Mouse (Mus musculus): ENCODE measurements around the gene Nccrp1. TPM values are rescaled to one million over a fixed set of nuclear protein-coding genes. Genes with fewer than 3 reads are reported as not detected.
A peak's percentile ranks its signal among the peaks of the same experiment; 100 is the strongest.

The Nccrp1 gene
- polyA plus RNA-seq, 1 experiment from 2014 or later: 0.09 TPM

- H3K4me1 ChIP-seq (ENCODE audit: control insufficient read depth, insufficient read depth, low read length): peaks cover 80% of the 10 kb centered on the region
- WGBS: 62% methylated on average over 8 of the region's 8 CpGs
- H3K9ac ChIP-seq (ENCODE audit: low read depth, low read length): 0 out of 2 replicates have a peak overlapping the region, but pooled peaks have one; percentile 30
- H3K36me3 ChIP-seq (ENCODE audit: control insufficient read depth, insufficient read depth, low read length): no peaks in the 10 kb centered on the region
- ATAC-seq: peak; percentile 82
- no peaks in the 10 kb centered on the region for H3K27me3 ChIP-seq (replicated peaks; ENCODE audit: control insufficient read depth, insufficient read depth, low read length)
- H3K4me3 ChIP-seq (ENCODE audit: low read length): peak overlapping the region; percentile 4; the same call in 1 of the 2 replicates
- H3K9me3 ChIP-seq (ENCODE audit: control insufficient read depth, low read length): no peaks in the 10 kb centered on the region
- H3K4me2 ChIP-seq (ENCODE audit: low read depth, low read length): peak overlapping the region; percentile 46
- H3K27ac ChIP-seq (ENCODE audit: low read length): peak overlapping the region; percentile 88
Observed at GRCm38 (mm10) chr7:28583570-28584344, 36.7 kb upstream of the Nccrp1 start.

GRCm38 (mm10) chr7:28582841-28583240 is 35.8 kb upstream of the Nccrp1 start:
- Histone ChIP-seq H3K4me2 (ENCODE audit: low read depth, low read length) (peak overlapping the region; percentile 46; the same call in 1 of the 2 replicates), H3K4me3 (ENCODE audit: low read length) (no peak overlapping the region), H3K36me3 (ENCODE audit: control insufficient read depth, insufficient read depth, low read length) (no peaks in the 10 kb centered on the region), H3K27me3 (replicated peaks; ENCODE audit: control insufficient read depth, insufficient read depth, low read length) (no peaks in the 10 kb centered on the region), H3K4me1 (ENCODE audit: control insufficient read depth, insufficient read depth, low read length) (peaks cover 80% of the 10 kb centered on the region), H3K9ac (ENCODE audit: low read depth, low read length) (no peak overlapping the region), H3K27ac (ENCODE audit: low read length) (peak overlapping the region; percentile 88), H3K9me3 (ENCODE audit: control insufficient read depth, low read length) (no peaks in the 10 kb centered on the region)
- ATAC-seq: no peak
- WGBS: 56% methylated on average over 11 of the region's 11 CpGs

DNA sequence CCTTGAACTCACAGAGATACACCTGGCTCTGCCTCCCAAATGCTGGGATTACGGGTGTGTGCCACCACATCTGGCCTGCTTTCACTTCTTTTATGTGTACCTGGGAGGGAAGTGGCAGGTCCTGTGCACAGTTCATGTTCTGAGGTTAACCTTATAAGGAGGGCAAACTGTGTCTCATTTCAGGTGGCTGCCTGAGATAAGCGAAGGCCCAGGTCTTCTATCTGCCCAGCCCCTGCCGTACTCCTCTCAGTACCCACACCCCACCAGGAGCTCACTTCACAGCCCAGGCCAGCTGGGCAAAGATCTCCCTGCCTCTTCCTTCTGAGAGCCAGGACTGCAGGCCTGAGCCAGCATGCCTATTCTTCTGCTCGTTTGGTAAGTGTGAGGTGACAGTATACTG is 34.7 kb upstream of the Nccrp1 start:
- ATAC-seq: peak; percentile 19
- peaks cover 80% of the 10 kb centered on the region for H3K4me1 ChIP-seq (ENCODE audit: control insufficient read depth, insufficient read depth, low read length)
- H3K4me3 ChIP-seq (ENCODE audit: low read length): no peak overlapping the region
- no peaks in the 10 kb centered on the region for H3K27me3 ChIP-seq (replicated peaks; ENCODE audit: control insufficient read depth, insufficient read depth, low read length)
- no peaks in the 10 kb centered on the region for H3K36me3 ChIP-seq (ENCODE audit: control insufficient read depth, insufficient read depth, low read length)
- no peaks in the 10 kb centered on the region for H3K9me3 ChIP-seq (ENCODE audit: control insufficient read depth, low read length)
- H3K9ac ChIP-seq (ENCODE audit: low read depth, low read length): peak overlapping the region; percentile 20
- H3K4me2 ChIP-seq (ENCODE audit: low read depth, low read length): no peak overlapping the region; the same call in 1 of the 2 replicates
- WGBS: 59% methylated on average over 4 of the region's 4 CpGs
- peak overlapping the region; percentile 88 for H3K27ac ChIP-seq (ENCODE audit: low read length)

GRCm38 (mm10) chr7:28579826-28580225 is 32.8 kb upstream of the Nccrp1 start:
- H3K4me1 ChIP-seq (ENCODE audit: control insufficient read depth, insufficient read depth, low read length): peaks cover 76% of the 10 kb centered on the region
- H3K4me3 ChIP-seq (ENCODE audit: low read length): no peak overlapping the region
- H3K9me3 ChIP-seq (ENCODE audit: control insufficient read depth, low read length): no peaks in the 10 kb centered on the region
- 68% methylated on average over 5 of the region's 5 CpGs for WGBS
- no peak overlapping the region for H3K4me2 ChIP-seq (ENCODE audit: low read depth, low read length)
- H3K27ac ChIP-seq (ENCODE audit: low read length): no peak overlapping the region
- no peak overlapping the region for H3K9ac ChIP-seq (ENCODE audit: low read depth, low read length)
- ATAC-seq: no peak
- H3K27me3 ChIP-seq (replicated peaks; ENCODE audit: control insufficient read depth, insufficient read depth, low read length): no peaks in the 10 kb centered on the region
- no peaks in the 10 kb centered on the region for H3K36me3 ChIP-seq (ENCODE audit: control insufficient read depth, insufficient read depth, low read length)

DNA sequence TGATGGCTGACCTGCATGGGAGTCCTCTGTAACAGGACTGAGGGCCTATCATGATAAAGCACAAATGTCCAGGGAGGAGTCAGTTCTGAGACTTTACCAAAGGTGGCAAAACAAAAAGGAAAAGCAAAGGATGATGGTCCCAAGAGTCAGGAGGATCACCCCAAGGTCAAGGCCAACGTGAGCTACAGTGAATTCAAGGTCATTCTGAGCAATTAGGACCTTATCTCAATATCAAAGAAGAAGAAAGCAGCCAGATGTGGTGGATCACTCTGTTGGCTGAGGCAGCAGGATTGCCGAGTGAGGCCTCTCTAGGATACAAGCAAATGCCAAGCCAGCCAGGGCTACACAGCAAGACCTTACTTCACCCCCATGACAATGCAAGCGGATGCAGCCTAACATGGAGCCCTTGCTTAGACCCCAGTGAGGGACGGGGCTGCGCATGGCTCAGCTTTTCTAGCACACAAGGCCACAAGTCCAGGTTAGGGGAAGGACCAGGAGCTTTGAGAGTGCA is 31.5 kb upstream of the Nccrp1 start:
- H3K4me1 ChIP-seq (ENCODE audit: control insufficient read depth, insufficient read depth, low read length): peaks cover 75% of the 10 kb centered on the region
- no peak for ATAC-seq
- no peaks in the 10 kb centered on the region for H3K27me3 ChIP-seq (replicated peaks; ENCODE audit: control insufficient read depth, insufficient read depth, low read length)
- no peak overlapping the region; the same call in 1 of the 2 replicates for H3K9ac ChIP-seq (ENCODE audit: low read depth, low read length)
- 61% methylated on average over 5 of the region's 5 CpGs for WGBS
- no peak overlapping the region for H3K4me3 ChIP-seq (ENCODE audit: low read length)
- H3K4me2 ChIP-seq (ENCODE audit: low read depth, low read length): no peak overlapping the region
- no peaks in the 10 kb centered on the region for H3K36me3 ChIP-seq (ENCODE audit: control insufficient read depth, insufficient read depth, low read length)
- no peaks in the 10 kb centered on the region for H3K9me3 ChIP-seq (ENCODE audit: control insufficient read depth, low read length)
- peak overlapping the region; percentile 79 for H3K27ac ChIP-seq (ENCODE audit: low read length)

GRCm38 (mm10) chr7:28577826-28578542 is 30.9 kb upstream of the Nccrp1 start:
- peak; percentile 83 for ATAC-seq
- Histone ChIP-seq H3K4me1 (ENCODE audit: control insufficient read depth, insufficient read depth, low read length) (peaks cover 80% of the 10 kb centered on the region), H3K36me3 (ENCODE audit: control insufficient read depth, insufficient read depth, low read length) (no peaks in the 10 kb centered on the region), H3K9ac (ENCODE audit: low read depth, low read length) (peak overlapping the region; percentile 48; the same call in 1 of the 2 replicates), H3K27me3 (replicated peaks; ENCODE audit: control insufficient read depth, insufficient read depth, low read length) (no peaks in the 10 kb centered on the region), H3K9me3 (ENCODE audit: control insufficient read depth, low read length) (no peaks in the 10 kb centered on the region), H3K4me2 (ENCODE audit: low read depth, low read length) (0 out of 2 replicates have a peak overlapping the region, but pooled peaks have one; percentile 8), H3K4me3 (ENCODE audit: low read length) (no peak overlapping the region), H3K27ac (ENCODE audit: low read length) (peak overlapping the region; percentile 79)
- 58% methylated on average over 9 of the region's 9 CpGs for WGBS

DNA sequence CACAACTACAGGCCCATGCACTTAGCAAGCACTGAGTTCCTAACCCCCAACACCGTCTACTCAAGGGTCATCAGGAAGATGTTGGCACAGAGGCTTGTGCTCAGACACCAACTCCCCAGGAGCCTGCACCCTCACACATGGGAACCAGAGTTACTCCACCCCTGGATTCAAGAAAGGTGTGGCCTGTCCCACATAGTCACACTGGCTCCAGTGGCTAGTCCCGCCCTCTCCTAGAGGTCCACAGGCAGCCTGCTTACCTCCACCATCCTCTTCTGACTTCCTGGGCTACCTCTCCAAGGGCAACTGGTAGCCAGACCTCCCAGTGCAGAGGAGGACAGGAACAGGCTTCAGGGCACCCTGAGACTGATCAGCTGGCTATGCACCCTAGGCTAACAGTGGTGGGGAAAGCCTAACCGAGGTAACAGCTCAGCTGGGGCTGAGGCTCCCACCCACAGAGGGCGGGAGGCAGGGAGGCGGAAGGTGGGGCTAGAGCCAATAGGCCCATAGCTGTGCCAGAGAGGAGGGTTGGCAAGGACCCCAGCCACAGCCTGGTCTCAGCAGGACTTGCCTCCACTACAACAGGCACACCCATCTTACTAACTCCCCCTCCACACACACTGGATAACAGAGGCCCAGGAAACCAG is 29.3 kb upstream of the Nccrp1 start:
- Histone ChIP-seq H3K36me3 (ENCODE audit: control insufficient read depth, insufficient read depth, low read length) (no peaks in the 10 kb centered on the region), H3K27ac (ENCODE audit: low read length) (peak overlapping the region; percentile 79; the same call in 1 of the 2 replicates), H3K4me1 (ENCODE audit: control insufficient read depth, insufficient read depth, low read length) (peaks cover 81% of the 10 kb centered on the region), H3K4me2 (ENCODE audit: low read depth, low read length) (no peak overlapping the region), H3K27me3 (replicated peaks; ENCODE audit: control insufficient read depth, insufficient read depth, low read length) (no peaks in the 10 kb centered on the region), H3K4me3 (ENCODE audit: low read length) (no peak overlapping the region), H3K9ac (ENCODE audit: low read depth, low read length) (peak overlapping the region; percentile 39; the same call in 1 of the 2 replicates), H3K9me3 (ENCODE audit: control insufficient read depth, low read length) (no peaks in the 10 kb centered on the region)
- ATAC-seq: peak; percentile 27
- WGBS: 67% methylated on average over 5 of the region's 5 CpGs

DNA sequence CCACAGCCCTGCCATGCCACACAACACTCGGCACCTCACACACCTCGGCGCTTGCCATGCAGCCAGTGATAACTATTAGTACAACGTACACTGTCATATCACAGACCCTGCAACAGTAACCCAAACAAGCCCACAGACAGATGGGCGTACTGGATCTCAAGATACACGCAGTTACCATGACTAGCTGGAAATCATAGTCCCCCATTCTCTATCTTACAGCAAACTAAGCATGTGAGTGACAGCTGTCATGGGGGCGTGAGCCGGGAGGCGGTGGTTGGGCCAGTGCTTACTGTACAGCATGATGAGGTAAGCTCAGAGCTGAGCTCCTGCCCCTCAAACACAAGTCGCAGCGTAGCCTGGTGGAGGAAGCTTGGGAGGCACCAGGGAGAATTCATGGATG is 28.5 kb upstream of the Nccrp1 start:
- H3K36me3 ChIP-seq (ENCODE audit: control insufficient read depth, insufficient read depth, low read length): no peaks in the 10 kb centered on the region
- no peaks in the 10 kb centered on the region for H3K9me3 ChIP-seq (ENCODE audit: control insufficient read depth, low read length)
- WGBS: 87% methylated on average over 11 of the region's 11 CpGs
- H3K27me3 ChIP-seq (replicated peaks; ENCODE audit: control insufficient read depth, insufficient read depth, low read length): no peaks in the 10 kb centered on the region
- ATAC-seq: no peak
- H3K4me3 ChIP-seq (ENCODE audit: low read length): no peak overlapping the region
- H3K27ac ChIP-seq (ENCODE audit: low read length): no peak overlapping the region
- peaks cover 83% of the 10 kb centered on the region for H3K4me1 ChIP-seq (ENCODE audit: control insufficient read depth, insufficient read depth, low read length)
- no peak overlapping the region for H3K9ac ChIP-seq (ENCODE audit: low read depth, low read length)
- no peak overlapping the region for H3K4me2 ChIP-seq (ENCODE audit: low read depth, low read length)

DNA sequence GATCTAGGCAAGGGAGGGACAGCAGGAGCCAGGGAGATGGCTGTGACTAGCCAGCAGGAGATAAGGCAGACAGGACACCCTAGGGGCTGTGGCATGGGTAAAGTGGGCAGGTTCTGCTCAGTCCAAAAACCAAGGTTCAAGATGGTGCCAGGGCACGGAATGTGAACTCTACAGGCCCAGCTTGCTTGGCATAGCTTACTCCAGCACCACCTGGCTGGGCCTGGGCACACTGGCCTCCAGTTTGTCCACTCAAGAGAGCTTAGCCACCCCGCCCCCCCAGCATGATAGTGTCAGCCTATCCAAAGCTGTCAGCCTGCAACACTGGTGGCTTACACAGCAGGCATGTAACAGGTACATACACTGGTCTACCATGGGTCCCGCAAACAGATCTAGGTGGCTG is 26.2 kb upstream of the Nccrp1 start:
- WGBS: 97% methylated on average over 3 of the region's 3 CpGs
- no peaks in the 10 kb centered on the region for H3K36me3 ChIP-seq (ENCODE audit: control insufficient read depth, insufficient read depth, low read length)
- H3K9ac ChIP-seq (ENCODE audit: low read depth, low read length): no peak overlapping the region
- peak overlapping the region; percentile 60 for H3K27ac ChIP-seq (ENCODE audit: low read length)
- H3K9me3 ChIP-seq (ENCODE audit: control insufficient read depth, low read length): no peaks in the 10 kb centered on the region
- no peaks in the 10 kb centered on the region for H3K27me3 ChIP-seq (replicated peaks; ENCODE audit: control insufficient read depth, insufficient read depth, low read length)
- no peak overlapping the region for H3K4me2 ChIP-seq (ENCODE audit: low read depth, low read length)
- ATAC-seq: no peak
- H3K4me3 ChIP-seq (ENCODE audit: low read length): no peak overlapping the region
- peaks cover 83% of the 10 kb centered on the region for H3K4me1 ChIP-seq (ENCODE audit: control insufficient read depth, insufficient read depth, low read length)
